Mouse (Mus musculus): ENCODE results near the gene Gm9958. TPM values are rescaled to one million over a fixed set of nuclear protein-coding genes. Genes with fewer than 3 reads are reported as not detected.

Gm9958 gene
- total RNA-seq, 2 experiments from 2014 or later: 2.6 to 2.8 TPM

- peak overlapping the region; percentile 92 for H3K4me3 ChIP-seq
- peak overlapping the region; percentile 99 for H3K27ac ChIP-seq
- no peak for TF ChIP-seq CTCF (conservative IDR thresholded peaks at IDR 0.05)
- peak; percentile 29 for DNase-seq (ENCODE audit: low spot score in 2 of 2)
Observed at GRCm38 (mm10) chr5:90365141-90365951, 1.7 kb upstream of the Gm9958 start.

DNA sequence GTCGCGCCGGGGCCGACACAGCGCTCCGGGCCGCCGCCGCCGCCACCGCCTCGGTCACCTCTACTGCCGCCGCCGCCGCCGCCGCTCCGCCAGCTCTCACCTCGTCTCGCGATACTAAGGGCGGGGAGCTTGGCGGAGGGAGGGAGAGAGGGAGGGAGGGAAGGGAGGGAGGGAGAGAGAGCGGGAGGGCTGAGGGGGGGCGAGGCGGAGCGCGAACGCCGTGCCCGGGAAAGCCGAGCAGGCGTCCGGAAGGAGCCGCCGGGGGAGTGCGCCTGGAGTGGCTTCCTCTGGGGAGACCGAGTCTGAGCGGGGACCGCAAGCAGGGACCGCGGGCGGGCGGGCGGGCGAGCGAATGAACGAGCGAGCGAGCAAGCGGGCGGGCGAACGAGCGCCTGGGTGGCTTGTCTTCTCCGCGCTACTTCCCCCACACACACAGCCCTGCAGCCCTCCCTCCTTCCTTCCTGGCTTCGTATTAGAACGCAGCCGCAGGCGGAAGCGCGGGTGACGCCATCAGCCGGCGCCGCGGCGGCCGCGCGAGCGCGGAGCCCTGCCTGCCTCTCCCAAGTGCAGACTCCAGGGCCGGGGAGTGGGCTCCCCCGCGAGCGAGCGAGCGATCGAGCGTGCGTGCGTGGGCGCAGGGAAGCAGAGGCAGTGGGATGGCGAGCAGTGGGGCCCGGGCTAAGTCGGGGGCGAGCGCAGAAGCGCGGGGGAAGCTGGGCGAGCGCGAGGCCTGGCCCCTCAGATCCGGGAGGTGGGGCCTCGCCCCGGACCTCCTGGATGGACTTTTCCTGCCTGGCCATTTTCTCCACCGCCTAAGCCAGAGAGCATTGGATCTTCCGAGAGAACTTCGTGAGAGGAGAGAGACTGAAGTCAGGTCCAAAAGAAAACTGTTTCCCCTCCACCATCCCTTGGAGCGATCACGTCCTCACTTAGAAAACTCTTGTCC, 610 bp upstream of the Gm9958 start, which contains the start of gene Ankrd17:
Gene Ankrd17, minus strand, starts transcription at position 457 of the 946 bp plus-strand sequence.
- H3K4me3 ChIP-seq: peak within 1 kb of the TSS; percentile 92
- peak within 1 kb of the TSS; percentile 99 for H3K27ac ChIP-seq
- no peak for TF ChIP-seq CTCF (conservative IDR thresholded peaks at IDR 0.05)
- peak; percentile 93 to 94 for DNase-seq (ENCODE audit: low spot score in 2 of 2)

DNA sequence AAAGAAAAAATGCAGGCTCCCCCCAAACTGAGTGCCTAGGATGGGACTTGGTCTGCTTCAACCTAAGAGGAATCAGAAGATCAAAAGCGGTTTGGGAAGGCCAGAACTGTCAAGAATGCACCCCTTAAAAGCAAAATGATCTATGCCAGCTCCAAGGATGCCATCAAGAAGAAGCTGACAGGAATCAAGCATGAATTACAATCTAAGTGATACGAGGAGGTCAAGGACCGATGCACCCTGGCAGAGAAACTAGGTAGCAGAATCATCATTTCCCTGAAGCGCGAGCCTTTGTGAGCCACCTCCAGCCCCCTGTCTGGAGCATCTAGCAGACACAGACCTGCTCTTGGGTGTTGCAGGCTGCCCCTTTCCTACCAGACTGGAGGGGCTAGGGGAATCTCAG, 3.4 kb downstream of the Gm9958 start:
- DNase-seq (ENCODE audit: low spot score in 2 of 2): no peak
- no peak overlapping the region for H3K4me3 ChIP-seq
- TF ChIP-seq CTCF (conservative IDR thresholded peaks at IDR 0.05): no peak
- no peak overlapping the region for H3K27ac ChIP-seq

GRCm38 (mm10) chr5:90373708-90374107, 6.7 kb downstream of the Gm9958 start:
- Histone ChIP-seq H3K4me3 (no peak overlapping the region), H3K27ac (no peak overlapping the region)
- DNase-seq (ENCODE audit: low spot score in 2 of 2): no peak
- no peak for TF ChIP-seq CTCF (conservative IDR thresholded peaks at IDR 0.05)

DNA sequence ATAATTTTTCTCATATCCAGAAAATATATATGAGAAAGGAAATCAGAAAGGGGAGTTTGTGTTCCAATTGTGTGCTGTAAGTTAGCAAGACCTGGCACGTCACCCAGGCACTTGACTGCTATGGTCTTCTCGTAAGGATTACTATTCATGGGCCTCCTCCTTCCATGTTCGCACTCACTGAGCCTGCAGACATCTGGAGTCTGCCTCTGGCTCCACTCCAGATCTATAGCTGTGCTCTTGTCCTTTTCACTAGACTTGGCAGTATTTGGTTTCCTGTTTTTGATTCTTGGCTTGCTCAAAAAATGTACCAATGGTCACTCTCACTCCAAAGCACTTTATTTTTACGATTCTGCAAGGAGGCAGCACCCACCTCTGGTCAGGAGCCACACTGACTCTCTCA, 14.5 kb downstream of the Gm9958 start:
- no peak for DNase-seq (ENCODE audit: low spot score in 2 of 2)
- no peak overlapping the region for H3K4me3 ChIP-seq
- no peak overlapping the region for H3K27ac ChIP-seq
- TF ChIP-seq CTCF (conservative IDR thresholded peaks at IDR 0.05): no peak

DNA sequence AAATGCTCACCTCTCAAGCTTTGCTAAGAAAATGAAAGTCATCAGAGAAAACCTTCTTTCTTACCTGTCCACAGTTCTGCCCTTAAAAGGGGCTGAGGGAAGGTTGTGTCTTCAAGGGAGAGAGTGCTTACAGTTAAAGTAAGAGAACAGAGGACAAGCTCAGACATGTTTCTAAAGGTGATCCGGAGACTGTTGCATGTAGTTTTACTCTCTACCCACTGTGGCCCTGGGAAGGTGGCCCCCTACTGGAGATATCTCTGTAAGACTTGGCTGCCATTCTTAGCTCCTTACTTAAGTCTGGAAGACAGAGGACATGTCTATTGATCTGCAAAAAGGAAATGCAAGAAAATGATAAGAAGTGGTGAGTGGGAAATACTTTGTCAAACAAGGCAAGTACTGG, 16.1 kb downstream of the Gm9958 start:
- no peak for DNase-seq (ENCODE audit: low spot score in 2 of 2)
- H3K4me3 ChIP-seq: no peak overlapping the region
- no peak overlapping the region for H3K27ac ChIP-seq
- TF ChIP-seq CTCF (conservative IDR thresholded peaks at IDR 0.05): peak; percentile 60

GRCm38 (mm10) chr5:90393764-90394163, 26.8 kb downstream of the Gm9958 start:
- H3K4me3 ChIP-seq: no peak overlapping the region
- TF ChIP-seq CTCF (conservative IDR thresholded peaks at IDR 0.05): no peak; the same call in 1 of the 2 replicates
- DNase-seq (ENCODE audit: low spot score in 2 of 2): no peak
- no peak overlapping the region for H3K27ac ChIP-seq

GRCm38 (mm10) chr5:90394322-90394721, 27.3 kb downstream of the Gm9958 start:
- peak; percentile 18; the same call in 1 of the 2 replicates for TF ChIP-seq CTCF (conservative IDR thresholded peaks at IDR 0.05)
- Histone ChIP-seq H3K4me3 (no peak overlapping the region), H3K27ac (no peak overlapping the region)
- DNase-seq (ENCODE audit: low spot score in 2 of 2): no peak

DNA sequence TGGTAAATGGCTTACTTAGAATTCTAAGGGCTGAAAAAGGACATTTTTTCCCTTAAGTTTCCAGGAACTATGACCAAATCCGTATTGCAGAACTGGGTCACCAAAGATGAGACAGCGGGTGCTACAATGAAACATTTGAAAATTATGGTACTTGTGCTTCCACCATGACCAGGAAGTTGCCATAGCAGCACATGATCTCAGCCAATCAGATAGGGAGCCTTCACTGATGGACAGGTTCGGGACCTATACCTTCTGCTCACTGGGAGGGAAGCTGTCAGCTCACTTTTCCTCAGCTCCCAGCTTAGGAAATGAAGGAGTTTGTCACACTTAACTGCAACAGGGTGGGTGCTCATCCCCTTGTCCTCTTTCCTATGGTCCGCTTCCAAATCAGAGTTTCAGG, 29.8 kb downstream of the Gm9958 start:
- H3K4me3 ChIP-seq: no peak overlapping the region
- TF ChIP-seq CTCF (conservative IDR thresholded peaks at IDR 0.05): no peak
- no peak for DNase-seq (ENCODE audit: low spot score in 2 of 2)
- H3K27ac ChIP-seq: no peak overlapping the region

DNA sequence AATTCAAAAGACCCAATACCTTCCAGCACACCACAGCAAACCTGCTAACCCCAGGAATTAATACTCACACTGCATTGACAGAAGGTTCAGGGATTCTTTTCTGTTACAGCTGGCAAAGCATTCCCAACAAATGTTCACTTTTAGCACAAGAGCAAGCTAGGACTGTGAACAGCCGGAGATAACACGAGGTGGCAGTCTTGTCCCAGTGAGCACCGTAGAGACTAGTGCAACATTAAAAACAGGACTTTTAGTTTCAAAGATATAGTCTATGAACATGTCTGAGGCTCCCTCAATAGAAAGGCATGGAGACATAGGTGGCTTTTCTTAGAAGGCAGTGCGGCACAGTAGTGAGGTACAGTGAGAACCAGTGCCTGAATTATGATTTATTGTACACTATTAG, 38.2 kb downstream of the Gm9958 start:
- H3K27ac ChIP-seq: no peak overlapping the region
- TF ChIP-seq CTCF (conservative IDR thresholded peaks at IDR 0.05): peak; percentile 83
- DNase-seq (ENCODE audit: low spot score in 2 of 2): peak; percentile 54 to 59
- H3K4me3 ChIP-seq: no peak overlapping the region

DNA sequence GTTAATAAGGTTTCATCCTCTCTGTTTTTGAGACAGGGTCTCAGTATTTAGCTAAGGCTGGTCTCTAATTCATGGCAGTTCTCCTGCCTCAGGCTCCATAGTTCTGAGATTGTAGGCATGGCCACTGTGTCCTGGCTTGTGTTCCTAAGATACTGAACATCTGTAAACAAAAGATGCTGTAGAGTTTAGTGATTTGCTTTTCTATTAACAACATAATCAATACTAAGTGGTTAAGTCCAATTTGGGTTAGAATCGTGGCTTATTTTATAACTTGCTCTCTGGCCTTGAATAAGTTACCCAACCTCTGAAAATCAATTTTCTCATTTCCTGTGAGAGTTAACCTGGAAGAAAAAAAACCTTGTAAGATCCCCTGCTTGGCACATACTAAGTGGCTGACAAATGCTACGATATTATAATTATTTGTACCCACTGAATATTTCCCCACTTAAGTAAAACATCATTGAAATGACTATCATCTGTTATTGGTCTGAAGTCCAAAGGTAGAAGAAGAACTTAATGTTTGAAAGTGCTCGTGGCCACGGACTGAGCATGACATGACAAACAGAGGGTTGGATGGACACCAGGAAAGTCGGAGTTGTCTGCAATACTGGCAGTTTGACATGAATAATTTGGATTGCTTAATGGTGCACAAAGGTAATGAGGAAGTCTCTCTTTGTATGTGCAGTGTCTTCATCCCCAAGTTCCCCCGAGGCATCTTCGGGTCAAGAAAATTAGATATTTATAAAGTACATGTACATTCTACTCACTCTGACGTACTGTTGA, 47.3 kb downstream of the Gm9958 start:
- no peak overlapping the region for H3K4me3 ChIP-seq
- no peak for DNase-seq (ENCODE audit: low spot score in 2 of 2)
- peak overlapping the region; percentile 33; the same call in 1 of the 2 replicates for H3K27ac ChIP-seq
- TF ChIP-seq CTCF (conservative IDR thresholded peaks at IDR 0.05): no peak

GRCm38 (mm10) chr5:90414925-90415295, 47.9 kb downstream of the Gm9958 start:
- no peak overlapping the region for H3K4me3 ChIP-seq
- H3K27ac ChIP-seq: peak overlapping the region; percentile 33; the same call in 1 of the 2 replicates
- no peak for TF ChIP-seq CTCF (conservative IDR thresholded peaks at IDR 0.05)
- no peak for DNase-seq (ENCODE audit: low spot score in 2 of 2)

Other genes starting within 250 kb of the Gm9958 start
- gene Cox18, start 143.2 kb upstream of the Gm9958 start, total RNA-seq (2021): 10 to 100 TPM; 24.4 to 27.6 TPM
- gene Ankrd17, start 627 bp upstream of the Gm9958 start, total RNA-seq (2021): 100 to 1,000 TPM; 110 to 118 TPM
- gene Alb, start 93.7 kb downstream of the Gm9958 start, total RNA-seq (2021): not detected
- gene Afp, start 123.5 kb downstream of the Gm9958 start, total RNA-seq (2021): not detected
- gene Afm, start 151.7 kb downstream of the Gm9958 start, total RNA-seq (2021): not detected
- not detected for gene 5830473C10Rik, start 193.9 kb downstream of the Gm9958 start, total RNA-seq (2021)